Mouse (Mus musculus) MEL (cell line): ENCODE measurements around the gene Sox5.

Source experiments
- CHD2 ChIP-seq: IDR thresholded peaks from 2 replicates; pipeline ENCODE4 v1.6.1; 2011; ENCODE audit warnings: low read length, improper control_type of control experiment
- CTCF ChIP-seq, 3 experiments: IDR thresholded peaks in 2 of 3; conservative IDR thresholded peaks in 1 of 3; 2 replicates each; pipeline ENCODE4 v1.5.1; 2011 to 2012; ENCODE audit warnings: low read length in 3 of 3, low read depth in 2 of 3, mild to moderate bottlenecking in 2 of 3, improper control_type of control experiment in 1 of 3, inconsistent platforms in 1 of 3, mixed read lengths in 1 of 3, moderate library complexity in 1 of 3; ENCODE audit not compliant: control insufficient read depth in 1 of 3, insufficient read depth in 1 of 3, poor library complexity in 1 of 3, severe bottlenecking in 1 of 3
- E2F4 ChIP-seq: IDR thresholded peaks from 2 replicates; pipeline ENCODE4 v1.6.1; 2011; ENCODE audit warnings: low read depth, low read length, improper control_type of control experiment, borderline replicate concordance
- EP300 ChIP-seq, 2 experiments: IDR thresholded peaks; 2 replicates each; pipeline ENCODE4 v1.6.1; 2011; ENCODE audit warnings: improper control_type of control experiment in 2 of 2, low read length in 2 of 2, low read depth in 1 of 2, mild to moderate bottlenecking in 1 of 2
- ETS1 ChIP-seq: IDR thresholded peaks from 2 replicates; pipeline ENCODE4 v1.6.1; 2012; ENCODE audit warnings: low read depth, mild to moderate bottlenecking, inconsistent platforms, low read length, improper control_type of control experiment, moderate library complexity
- GABPA ChIP-seq: IDR thresholded peaks from 2 replicates; pipeline ENCODE4 v1.6.1; 2012; ENCODE audit warnings: low read depth, mild to moderate bottlenecking, inconsistent platforms, low read length, improper control_type of control experiment, moderate library complexity
- MAFK ChIP-seq: IDR thresholded peaks from 2 replicates; pipeline ENCODE4 v1.6.1; 2011; ENCODE audit warnings: low read depth, mild to moderate bottlenecking, low read length, improper control_type of control experiment, borderline replicate concordance
- POLR2A ChIP-seq, 2 experiments: IDR thresholded peaks; 2 replicates each; pipeline ENCODE4 v1.6.1; 2011 to 2012; ENCODE audit warnings: low read length in 2 of 2, mild to moderate bottlenecking in 2 of 2, control low read depth in 1 of 2, improper control_type of control experiment in 1 of 2, low read depth in 1 of 2, moderate library complexity in 1 of 2; ENCODE audit not compliant: control insufficient read depth in 1 of 2, insufficient read depth in 1 of 2, poor library complexity in 1 of 2
- POLR2AphosphoS2 ChIP-seq: IDR thresholded peaks from 2 replicates; pipeline ENCODE4 v1.6.1; 2011; ENCODE audit warnings: low read length, improper control_type of control experiment
- SIN3A ChIP-seq: IDR thresholded peaks from 2 replicates; pipeline ENCODE4 v1.6.1; 2012; ENCODE audit warnings: low read length, improper control_type of control experiment, inconsistent platforms
- TAL1 ChIP-seq: IDR thresholded peaks from 2 replicates; pipeline ENCODE4 v1.6.1; 2012; ENCODE audit warnings: mild to moderate bottlenecking, inconsistent platforms, low read length, moderate library complexity, mixed read lengths
- TBP ChIP-seq: IDR thresholded peaks from 2 replicates; pipeline ENCODE4 v1.8.0; 2011; ENCODE audit warnings: low read depth, low read length, improper control_type of control experiment
- TCF12 ChIP-seq: IDR thresholded peaks from 2 replicates; pipeline ENCODE4 v1.6.1; 2014; ENCODE audit warnings: low read depth, mild to moderate bottlenecking, inconsistent platforms, low read length, improper control_type of control experiment, moderate library complexity
- USF1 ChIP-seq: IDR thresholded peaks from 2 replicates; pipeline ENCODE4 v1.6.1; 2014; ENCODE audit warnings: low read depth, mild to moderate bottlenecking, inconsistent platforms, low read length, improper control_type of control experiment, moderate library complexity

GRCm38 (mm10) chr6:144781431-144782030 lies at the start of gene Sox5:
- TF ChIP-seq TBP = no peak
- no peak for TF ChIP-seq E2F4
- no peak for TF ChIP-seq CTCF (IDR thresholded peaks at IDR 0.05 in 2 of 3, conservative IDR thresholded peaks at IDR 0.05 in 1 of 3; ENCODE audit: control insufficient read depth in 1 of 3, insufficient read depth in 1 of 3, low read depth in 2 of 3, low read length in 3 of 3, poor library complexity in 1 of 3, severe bottlenecking in 1 of 3)
- TF ChIP-seq MAFK = no peak
- TF ChIP-seq ETS1 = no peak
- no peak for TF ChIP-seq CHD2
- TF ChIP-seq TCF12 = no peak
- no peak for TF ChIP-seq TAL1
- no peak for TF ChIP-seq SIN3A
- 0 out of 4 replicates have a peak, but pooled peaks of 1 of the 2 experiments have one; percentile 22 for TF ChIP-seq POLR2A (IDR thresholded peaks at IDR 0.05; ENCODE audit: control insufficient read depth in 1 of 2, insufficient read depth in 1 of 2, low read depth in 1 of 2, low read length in 2 of 2, poor library complexity in 1 of 2)
- TF ChIP-seq EP300 (IDR thresholded peaks at IDR 0.05; ENCODE audit: low read depth in 1 of 2, low read length in 2 of 2) = no peak
- no peak for TF ChIP-seq GABPA
- TF ChIP-seq POLR2AphosphoS2 = no peak
- no peak for TF ChIP-seq USF1
